Mouse (Mus musculus) megakaryocyte progenitor cell, adult 5-6 weeks (primary cell): Measurements from ENCODE around the gene Kntc1. TPM values are rescaled to one million over a fixed set of nuclear protein-coding genes. Genes with fewer than 3 reads are reported as not detected.

Experiments used
- ATAC-seq: replicated peaks from 2 replicates; pipeline ENCODE4 v1.8.0; 2016; ENCODE audit warnings: mild to moderate bottlenecking, moderate TSS enrichment, inconsistent platforms; ENCODE audit not compliant: poor library complexity
- total RNA-seq, 2 experiments: library from RNA; stranded (forward) in 1 of 2; stranded (reverse) in 1 of 2; fragments of 157-497, 149-512 nt in 1 of 2; fragments of 200-1000 nt in 1 of 2; gene quantifications; 2 replicates each; pipeline versions ENCODE4 v1.2.3 to v1.2.4; 2015 to 2017

The Kntc1 gene
- total RNA-seq, 2 experiments from 2014 or later, result 30.5 to 53.1 TPM

DNA sequence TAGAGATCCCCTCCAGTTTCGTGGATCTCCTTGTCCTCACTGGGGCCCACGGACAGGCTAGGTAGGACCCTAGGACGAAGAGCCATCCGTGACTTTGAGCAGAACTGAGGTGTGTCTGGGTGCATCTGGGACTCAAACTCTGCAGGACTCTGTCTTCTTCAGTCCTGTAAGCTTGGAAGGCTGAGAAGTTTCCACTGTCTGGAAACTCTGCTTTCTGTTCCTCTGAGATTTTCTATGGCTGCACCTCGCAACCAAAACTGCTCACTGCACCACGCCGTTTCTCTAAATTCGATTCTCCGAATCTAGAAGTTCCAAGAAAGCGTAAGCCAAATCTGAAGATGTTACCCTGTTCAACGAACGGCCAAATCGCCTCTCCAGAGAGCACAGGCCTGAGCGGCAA lies 114.4 kb downstream of the Kntc1 start:
- ATAC-seq, result no peak

- peak; percentile 87 for ATAC-seq
Observed at GRCm38 (mm10) chr5:123865365-123865764, 115.8 kb downstream of the Kntc1 start, which contains the start of gene Hcar2. TSS of gene Hcar2 (minus strand) at chr5:123865499.

DNA sequence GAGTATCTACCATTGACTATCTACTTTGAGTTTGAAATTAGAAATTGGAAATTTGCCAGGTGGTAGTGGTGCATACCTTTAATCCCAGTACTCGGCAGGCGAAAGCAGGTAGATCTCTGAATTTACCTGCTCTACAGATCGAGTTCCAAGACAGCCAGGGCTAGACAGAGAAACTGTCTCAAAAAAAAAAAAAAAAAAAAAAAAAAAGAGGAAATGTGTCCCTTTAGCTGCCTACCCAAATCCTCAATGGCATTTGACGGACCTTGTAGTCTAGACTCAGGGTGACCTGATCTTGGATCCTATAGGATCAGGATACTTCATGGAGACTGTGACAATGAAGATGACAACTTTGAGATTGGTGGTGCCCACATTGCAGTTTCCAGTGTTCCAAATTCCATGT lies 116.9 kb downstream of the Kntc1 start:
- ATAC-seq, result no peak

- ATAC-seq, result no peak
Observed at GRCm38 (mm10) chr5:123869615-123870014, 120.1 kb downstream of the Kntc1 start.

Other genes with a start within 250 kb of the Kntc1 start
- gene B3gnt4, start 239.3 kb upstream of the Kntc1 start, total RNA-seq (2015), result 0.15 TPM in 1 of 2 replicates, not detected in the other
- gene B3gnt4, start 239.3 kb upstream of the Kntc1 start, total RNA-seq (2017), result not detected in 2 replicates
- 32.8 and 50.5 TPM in 2 replicates for gene Diablo, start 225.5 kb upstream of the Kntc1 start, total RNA-seq (2015)
- 49.0 and 53.3 TPM in 2 replicates for gene Diablo, start 225.5 kb upstream of the Kntc1 start, total RNA-seq (2017)
- 0.17 TPM in 1 of 2 replicates, not detected in the other for gene Gm49027, start 224.2 kb upstream of the Kntc1 start, total RNA-seq (2015)
- gene Gm49027, start 224.2 kb upstream of the Kntc1 start, total RNA-seq (2017), result 0.17 TPM in 1 of 2 replicates, not detected in the other
- gene Vps33a, start 176.7 kb upstream of the Kntc1 start, total RNA-seq (2015), result 16.4 and 17.7 TPM in 2 replicates
- 24.4 and 25.7 TPM in 2 replicates for gene Vps33a, start 176.7 kb upstream of the Kntc1 start, total RNA-seq (2017)
- 45.7 and 46.4 TPM in 2 replicates for gene Clip1, start 65.1 kb upstream of the Kntc1 start, total RNA-seq (2015)
- gene Clip1, start 65.1 kb upstream of the Kntc1 start, total RNA-seq (2017), result 72.5 and 98.3 TPM in 2 replicates
- 50.8 and 52.0 TPM in 2 replicates for gene Zcchc8, start 28.6 kb upstream of the Kntc1 start, total RNA-seq (2015)
- 103 and 131 TPM in 2 replicates for gene Zcchc8, start 28.6 kb upstream of the Kntc1 start, total RNA-seq (2017)
- 159 and 160 TPM in 2 replicates for gene Rsrc2, start 302 bp upstream of the Kntc1 start, total RNA-seq (2015)
- gene Rsrc2, start 302 bp upstream of the Kntc1 start, total RNA-seq (2017), result 192 and 249 TPM in 2 replicates
- 2.7 and 11.6 TPM in 2 replicates for gene Hcar2, start 115.8 kb downstream of the Kntc1 start, total RNA-seq (2015)
- gene Hcar2, start 115.8 kb downstream of the Kntc1 start, total RNA-seq (2017), result 1.3 and 4.0 TPM in 2 replicates
- not detected in 2 replicates for gene Hcar1, start 130.3 kb downstream of the Kntc1 start, total RNA-seq (2015)
- not detected in 2 replicates for gene Hcar1, start 130.3 kb downstream of the Kntc1 start, total RNA-seq (2017)
- gene Denr, start 157.5 kb downstream of the Kntc1 start, total RNA-seq (2015), result 113 and 123 TPM in 2 replicates
- 90.6 and 105 TPM in 2 replicates for gene Denr, start 157.5 kb downstream of the Kntc1 start, total RNA-seq (2017)
- gene Gm43518, start 177.7 kb downstream of the Kntc1 start, total RNA-seq (2015), result 1.8 TPM in 1 of 2 replicates, not detected in the other
- gene Gm43518, start 177.7 kb downstream of the Kntc1 start, total RNA-seq (2017), result not detected in 2 replicates
- gene Ccdc62, start 181.0 kb downstream of the Kntc1 start, total RNA-seq (2015), result 0.32 and 1.1 TPM in 2 replicates
- gene Ccdc62, start 181.0 kb downstream of the Kntc1 start, total RNA-seq (2017), result 0.14 and 1.8 TPM in 2 replicates
- gene Hip1r, start 223.9 kb downstream of the Kntc1 start, total RNA-seq (2015), result 4.9 and 6.9 TPM in 2 replicates
- 14.2 and 16.0 TPM in 2 replicates for gene Hip1r, start 223.9 kb downstream of the Kntc1 start, total RNA-seq (2017)